Mouse (Mus musculus) MEL (cell line): Measurements from ENCODE around the gene Khnyn.

Source experiments
- MAFK ChIP-seq: IDR thresholded peaks from 2 replicates; pipeline ENCODE4 v1.6.1; 2011; ENCODE audit warnings: low read depth, mild to moderate bottlenecking, low read length, improper control_type of control experiment, borderline replicate concordance
- TBP ChIP-seq: IDR thresholded peaks from 2 replicates; pipeline ENCODE4 v1.8.0; 2011; ENCODE audit warnings: low read depth, low read length, improper control_type of control experiment
- USF1 ChIP-seq: IDR thresholded peaks from 2 replicates; pipeline ENCODE4 v1.6.1; 2014; ENCODE audit warnings: low read depth, mild to moderate bottlenecking, inconsistent platforms, low read length, improper control_type of control experiment, moderate library complexity
- ZNF384 ChIP-seq: IDR thresholded peaks from 2 replicates; pipeline ENCODE4 v1.6.1; 2012; ENCODE audit warnings: low read depth, mild to moderate bottlenecking, inconsistent platforms, low read length, improper control_type of control experiment

DNA sequence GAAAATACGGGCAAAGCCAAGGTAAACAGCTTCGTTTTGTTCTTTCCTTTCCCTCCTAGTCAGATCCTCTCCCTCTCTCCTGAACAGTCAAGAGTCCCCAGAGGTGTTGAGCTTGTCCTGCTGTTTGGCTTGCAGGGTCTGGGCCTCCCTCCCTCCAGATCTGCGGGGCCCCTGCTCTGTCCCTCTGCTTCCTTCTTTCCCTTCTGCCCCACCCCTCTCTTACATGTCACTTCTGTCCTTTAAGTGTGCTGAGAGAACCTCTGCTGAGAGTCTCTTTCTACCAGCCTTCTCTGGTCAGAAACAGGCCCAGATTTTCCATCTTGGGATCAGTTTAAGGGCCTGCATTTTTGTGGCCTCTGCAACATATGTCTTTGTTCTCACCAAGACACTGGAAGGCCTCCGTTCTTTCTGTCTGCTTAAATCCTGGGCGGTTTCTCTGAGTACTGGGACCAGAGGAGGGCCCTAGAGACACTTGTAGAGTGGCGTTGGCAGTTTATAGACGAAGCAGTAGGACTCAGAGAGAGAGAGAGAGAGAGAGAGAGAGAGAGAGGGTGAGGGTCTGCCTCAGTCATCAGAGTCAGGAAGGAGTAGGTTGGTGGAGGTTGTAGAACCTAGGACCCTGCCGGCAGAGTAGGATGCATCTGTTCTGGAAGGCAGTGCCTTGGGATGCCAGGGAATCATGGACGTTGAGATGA, 30.2 kb upstream of the Khnyn start:
- TF ChIP-seq ZNF384 (no peak), MAFK (no peak), USF1 (no peak), TBP (no peak)
